ENCODE assay signal across 6 mouse cellular contexts in genomic region chr10:39947195-39947594, GRCm38 (mm10). TPM values are rescaled to one million over a fixed set of nuclear protein-coding genes. Genes with fewer than 3 reads are reported as not detected.
"Had no signal": no experiment of that assay in that cellular context is flagged by ENCODE, and none has a peak within 500 bp of the region (broad histone marks: within the 10 kb centered on the region; RNA-seq: fewer than 3 reads in every experiment).

No protein-coding gene starts in this region.

RNA-seq across cellular contexts. Expression of gene Mfsd4b3, which starts 12.8 kb away (rescaled TPM):
- polyA plus RNA-seq: neural tube, embryonic 15.5 days had no signal

RNA-seq across cellular contexts. Expression of gene Mfsd4b2, which starts 20.5 kb away (rescaled TPM):
- polyA plus RNA-seq: neural tube, embryonic 14.5 days; neural tube, embryonic 15.5 days; spleen, adult 2 months; stomach, postnatal 0 days; testis, adult 2 months had no signal

RNA-seq across cellular contexts. Expression of gene Mfsd4b5, which starts 39.3 kb away (rescaled TPM):
- polyA plus RNA-seq: neural tube, embryonic 15.5 days; stomach, embryonic 14.5 days had no signal
